Mouse (Mus musculus): Measurements from ENCODE around the gene Ptprm.

DNA sequence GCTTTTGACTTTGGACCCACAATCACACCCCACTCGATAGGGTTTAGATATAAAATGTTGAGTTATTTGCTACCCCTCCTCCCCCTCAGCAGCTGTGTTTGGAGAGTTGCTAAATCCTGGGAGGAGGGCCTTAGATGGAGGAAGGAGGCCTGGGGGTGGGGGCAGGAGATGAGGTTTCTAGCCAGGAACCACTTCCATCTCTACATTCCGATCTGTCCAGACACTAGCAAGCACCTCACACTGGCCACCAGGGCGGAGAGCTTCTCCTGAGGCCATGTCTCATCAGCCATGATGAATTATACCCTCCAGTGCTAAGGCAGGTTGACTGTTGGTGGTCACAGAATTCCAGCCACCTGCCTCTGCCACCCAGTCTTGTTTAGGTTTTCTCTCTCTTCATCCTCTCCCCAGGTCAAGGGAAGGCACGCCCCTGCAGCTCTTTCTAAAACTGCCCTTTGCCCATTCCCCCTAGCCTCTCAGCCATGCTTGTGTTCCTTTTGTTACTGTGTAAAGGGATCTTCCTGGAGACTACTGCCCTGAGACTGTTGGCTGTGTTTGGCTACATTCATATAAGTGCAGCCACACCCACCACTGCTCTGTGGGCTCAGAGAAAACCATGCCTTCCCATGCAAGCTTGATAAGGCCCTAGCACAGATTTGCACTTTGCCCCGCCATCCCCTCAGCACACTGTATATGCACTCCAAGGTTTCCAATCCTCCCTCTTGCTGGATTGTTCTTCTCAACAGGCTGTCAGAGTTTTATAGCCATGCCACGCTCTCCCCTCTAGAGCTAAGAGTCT, 642.8 kb downstream of the Ptprm start:
- TF ChIP-seq POLR2A (IDR thresholded peaks at IDR 0.05; ENCODE audit: insufficient read depth, low read depth, low read length) (no peak), CTCF (IDR thresholded peaks at IDR 0.05; ENCODE audit: insufficient read depth, low read depth, low read length) (no peak)
